Mouse (Mus musculus) G1E (cell line): ENCODE measurements around the gene Nrn1. TPM values are rescaled to one million over a fixed set of nuclear protein-coding genes. Genes with fewer than 3 reads are reported as not detected.

ENCODE experiments used
- ATAC-seq: 2 replicates; pipeline ENCODE4 v1.8.0; 2016; ENCODE audit warnings: mild to moderate bottlenecking; ENCODE audit not compliant: insufficient number of reproducible peaks, poor library complexity, low FRiP score, severe bottlenecking; ENCODE audit errors: extremely low read depth
- DNase-seq: peaks from one replicate; pipeline ENCODE4 v3.0.0; 2012; ENCODE audit warnings: low spot score
- H3K27me3 ChIP-seq: 2 replicates; pipeline ENCODE4 v1.6.1; 2012; ENCODE audit warnings: mild to moderate bottlenecking, low read length, inconsistent platforms; ENCODE audit not compliant: insufficient read depth
- H3K36me3 ChIP-seq: replicated peaks from 2 replicates; pipeline ENCODE3; 2012; ENCODE audit warnings: mild to moderate bottlenecking, inconsistent platforms
- H3K4me1 ChIP-seq: 2 replicates; pipeline ENCODE4 v1.6.1; 2012; ENCODE audit warnings: low read depth, low read length, inconsistent platforms, mixed read lengths; ENCODE audit not compliant: insufficient read depth
- H3K4me3 ChIP-seq: 2 replicates; pipeline ENCODE4 v1.5.1; 2012; ENCODE audit warnings: low read depth, mild to moderate bottlenecking, inconsistent platforms, low read length, moderate library complexity, mixed read lengths
- H3K9me3 ChIP-seq: replicated peaks from 2 replicates; pipeline ENCODE4 v1.6.1; 2012; ENCODE audit warnings: inconsistent platforms
- CTCF ChIP-seq: IDR thresholded peaks from 2 replicates; pipeline ENCODE4 v1.5.1; 2012; ENCODE audit warnings: low read depth, low read length, inconsistent platforms, mixed read lengths
- GATA1 ChIP-seq: IDR thresholded peaks from 2 replicates; pipeline ENCODE4 v1.6.1; 2012; ENCODE audit warnings: borderline replicate concordance, low read length, inconsistent platforms, mixed read lengths
- GATA2 ChIP-seq: IDR thresholded peaks from 2 replicates; pipeline ENCODE4 v1.6.1; 2012; ENCODE audit warnings: low read depth, low read length, inconsistent platforms, borderline replicate concordance
- POLR2AphosphoS5 ChIP-seq: IDR thresholded peaks from 2 replicates; pipeline ENCODE4 v1.6.1; 2012; ENCODE audit warnings: low read depth, low read length, inconsistent platforms; ENCODE audit not compliant: insufficient replicate concordance
- TAL1 ChIP-seq: conservative IDR thresholded peaks from 2 replicates; pipeline ENCODE4 v1.6.1; 2012; ENCODE audit warnings: low read depth, low read length, inconsistent platforms, mixed read lengths
- polyA plus RNA-seq: library from polyadenylated mRNA; stranded (reverse); fragments of >175 nt; gene quantifications from 2 replicates; pipeline ENCODE4 v1.2.3, GENCODE M21; 2012
- total RNA-seq, 2 experiments: library from RNA; stranded (forward) in 1 of 2; stranded (reverse) in 1 of 2; fragments of 200-1000 nt in 1 of 2; fragments of >200 nt in 1 of 2; fragmentation: Nextera tagmentation in 1 of 2; gene quantifications; 2 replicates each; pipeline ENCODE4 v1.2.3; 2014 to 2017

The Nrn1 gene
- total and polyA plus RNA-seq, 3 experiments: 0.33 TPM; not detected in 2

- Histone ChIP-seq H3K36me3 (no peaks in the 10 kb centered on the region), H3K9me3 (no peaks in the 10 kb centered on the region), H3K27me3 (no peaks in the 10 kb centered on the region), H3K4me3 (no peak overlapping the region), H3K4me1 (no peaks in the 10 kb centered on the region)
- DNase-seq (no peak), ATAC-seq (no peak)
- TF ChIP-seq GATA2: no peak
Measured at GRCm38 (mm10) chr13:36695516-36696201, 39.3 kb downstream of the Nrn1 start.

- Histone ChIP-seq H3K9me3 (no peaks in the 10 kb centered on the region), H3K4me3 (no peak overlapping the region), H3K27me3 (peaks cover 4% of the 10 kb centered on the region; the same call in 1 of the 2 replicates), H3K4me1 (no peaks in the 10 kb centered on the region), H3K36me3 (no peaks in the 10 kb centered on the region)
- ATAC-seq (no peak), DNase-seq (no peak)
- TF ChIP-seq GATA1: no peak
- TF ChIP-seq CTCF: no peak
- no peak for TF ChIP-seq GATA2
- TF ChIP-seq TAL1: no peak
- no peak for TF ChIP-seq POLR2AphosphoS5
Measured at GRCm38 (mm10) chr13:36683581-36683980, 51.4 kb downstream of the Nrn1 start.

- DNase-seq (no peak), ATAC-seq (no peak)
- TF ChIP-seq GATA1 (no peak), TAL1 (no peak), CTCF (no peak), GATA2 (no peak), POLR2AphosphoS5 (no peak)
- Histone ChIP-seq H3K4me1 (no peaks in the 10 kb centered on the region), H3K27me3 (peaks cover 3% of the 10 kb centered on the region; the same call in 1 of the 2 replicates), H3K36me3 (no peaks in the 10 kb centered on the region), H3K4me3 (no peak overlapping the region), H3K9me3 (no peaks in the 10 kb centered on the region)
Measured at GRCm38 (mm10) chr13:36680690-36681355, 54.1 kb downstream of the Nrn1 start.

- ATAC-seq (no peak), DNase-seq (no peak)
- no peaks in the 10 kb centered on the region for H3K4me1 ChIP-seq
- H3K36me3 ChIP-seq: no peaks in the 10 kb centered on the region
- peaks cover 3% of the 10 kb centered on the region; the same call in 1 of the 2 replicates for H3K27me3 ChIP-seq
- TF ChIP-seq GATA1: no peak
- no peak for TF ChIP-seq GATA2
- no peak for TF ChIP-seq POLR2AphosphoS5
- no peak for TF ChIP-seq CTCF
- no peak for TF ChIP-seq TAL1
- H3K9me3 ChIP-seq: no peaks in the 10 kb centered on the region
- H3K4me3 ChIP-seq: no peak overlapping the region
Measured at GRCm38 (mm10) chr13:36679345-36679744, 55.6 kb downstream of the Nrn1 start.
